ENCODE assay signal across 10 mouse cellular contexts in genomic region chr3:151818265-151818664, GRCm38 (mm10). TPM values are rescaled to one million over a fixed set of nuclear protein-coding genes. Genes with fewer than 3 reads are reported as not detected.
DNase-seq lines count a peak whose midpoint lies in the region; ATAC-seq lines count a peak whose summit lies in the region.
"Had no signal": no experiment of that assay in that cellular context is flagged by ENCODE, and none has a peak within 500 bp of the region (broad histone marks: within the 10 kb centered on the region; RNA-seq: fewer than 3 reads in every experiment).

No protein-coding gene starts in this region.

- H3K4me3 ChIP-seq in liver, embryonic 11.5 days (ENCODE audit: low read depth, low read length): no peak overlapping the region
- H3K4me3 ChIP-seq in limb, embryonic 11.5 days (ENCODE audit: low read depth, low read length): no peak overlapping the region
- H3K4me3 ChIP-seq: embryonic facial prominence, embryonic 13.5 days had no signal

- no peak overlapping the region for H3K4me2 ChIP-seq in liver, embryonic 11.5 days
- no peak overlapping the region for H3K4me2 ChIP-seq in limb, embryonic 11.5 days (ENCODE audit: low read depth, severe bottlenecking)
- H3K4me2 ChIP-seq: embryonic facial prominence, embryonic 13.5 days had no signal

- no peaks in the 10 kb centered on the region for H3K9me3 ChIP-seq in liver, embryonic 11.5 days (ENCODE audit: control insufficient read depth, low read length)
- H3K9me3 ChIP-seq in limb, embryonic 11.5 days (ENCODE audit: control insufficient read depth, low read length): no peaks in the 10 kb centered on the region
- H3K9me3 ChIP-seq: embryonic facial prominence, embryonic 13.5 days had no signal

- H3K36me3 ChIP-seq in liver, embryonic 11.5 days (ENCODE audit: control insufficient read depth, insufficient read depth, low read length): no peaks in the 10 kb centered on the region
- no peaks in the 10 kb centered on the region for H3K36me3 ChIP-seq in limb, embryonic 11.5 days (ENCODE audit: control insufficient read depth, insufficient read depth, low read length)
- H3K36me3 ChIP-seq: embryonic facial prominence, embryonic 13.5 days had no signal

- no peak overlapping the region for H3K27ac ChIP-seq in liver, embryonic 11.5 days (ENCODE audit: low read depth, low read length)
- no peak overlapping the region for H3K27ac ChIP-seq in limb, embryonic 11.5 days (replicated peaks; ENCODE audit: low read depth, low read length)
- H3K27ac ChIP-seq: embryonic facial prominence, embryonic 13.5 days had no signal

- WGBS in liver, embryonic 11.5 days: 83% methylated on average over 6 of the region's 6 CpGs
- WGBS in limb, embryonic 11.5 days: 74% methylated on average over 6 of the region's 6 CpGs

- no peaks in the 10 kb centered on the region for H3K4me1 ChIP-seq in liver, embryonic 11.5 days (replicated peaks; ENCODE audit: control insufficient read depth, insufficient read depth, low read length)
- no peaks in the 10 kb centered on the region for H3K4me1 ChIP-seq in limb, embryonic 11.5 days (ENCODE audit: control insufficient read depth, insufficient read depth, low read length)
- H3K4me1 ChIP-seq: embryonic facial prominence, embryonic 13.5 days had no signal

- no peak for ATAC-seq in liver, embryonic 11.5 days (replicated peaks; ENCODE audit: low FRiP score)
- ATAC-seq in limb, embryonic 11.5 days (ENCODE audit: insufficient number of reproducible peaks, low FRiP score, low TSS enrichment, low read depth): no peak

- peak; percentile 31 for DNase-seq in liver
- DNase-seq in liver, embryonic 11.5 days (ENCODE audit: low spot score): no peak
- DNase-seq in R1 (ENCODE audit: low read depth, low spot score): peak; percentile 59
- DNase-seq in embryo, embryonic 10.5 days (ENCODE audit: low spot score): peak; percentile 56
- peak; percentile 71 for DNase-seq in limb, embryonic 11.5 days (ENCODE audit: low spot score)
- DNase-seq in frontal cortex, adult 2 months (ENCODE audit: extremely low spot score in 1 of 2, low spot score in 1 of 2): no peak
- DNase-seq in Muller cell, postnatal 12 days (ENCODE audit: inconsistent ontology term): no peak
- DNase-seq in cerebellum, adult 9-10 months: no peak

- H3K27me3 ChIP-seq in liver, embryonic 11.5 days (replicated peaks; ENCODE audit: control insufficient read depth, insufficient read depth, low read length): no peaks in the 10 kb centered on the region
- H3K27me3 ChIP-seq in limb, embryonic 11.5 days (ENCODE audit: control insufficient read depth, insufficient read depth, low read length): no peaks in the 10 kb centered on the region
- H3K27me3 ChIP-seq: embryonic facial prominence, embryonic 13.5 days had no signal

- no peak overlapping the region for H3K9ac ChIP-seq in liver, embryonic 11.5 days (ENCODE audit: low read depth, low read length)
- H3K9ac ChIP-seq in limb, embryonic 11.5 days (ENCODE audit: low read length): no peak overlapping the region
- H3K9ac ChIP-seq: embryonic facial prominence, embryonic 13.5 days had no signal

RNA-seq across cellular contexts. Expression of gene Ptgfr, which starts 19.2 kb away (rescaled TPM):
- 0.08 and 0.60 TPM in 2 replicates for polyA plus RNA-seq in liver, embryonic 11.5 days (2014; fragmentation: Nextera tagmentation; extraction: Ambion mirVana)
- 0.92 and 2.0 TPM in 2 replicates for polyA plus RNA-seq in limb, embryonic 11.5 days (2014; fragmentation: Nextera tagmentation; extraction: Ambion mirVana)
- polyA plus RNA-seq in frontal cortex, adult 2 months (2012; rRNA removed): 0.29 and 1.2 TPM in 2 replicates

RNA-seq across cellular contexts. Expression of gene Ifi44l, which starts 55.6 kb away (rescaled TPM):
- not detected in 2 replicates for polyA plus RNA-seq in liver, embryonic 11.5 days (2014; fragmentation: Nextera tagmentation; extraction: Ambion mirVana)
- polyA plus RNA-seq in limb, embryonic 11.5 days (2014; fragmentation: Nextera tagmentation; extraction: Ambion mirVana): not detected in 2 replicates
- polyA plus RNA-seq in frontal cortex, adult 2 months (2012; rRNA removed): not detected in 2 replicates
- polyA plus RNA-seq: embryonic facial prominence, embryonic 13.5 days; stomach, embryonic 14.5 days had no signal

Comparison
In these comparisons a context has a peak if more than half of its experiments do, and no peak if none do; other contexts are left out.
1. DNase-seq: peak in liver (single experiment), R1 (single experiment), embryo, embryonic 10.5 days (single experiment) and limb, embryonic 11.5 days (single experiment); none in liver, embryonic 11.5 days (single experiment), frontal cortex, adult 2 months (0 of 2), Muller cell, postnatal 12 days (single experiment) and cerebellum, adult 9-10 months (single experiment).